Mouse (Mus musculus): ENCODE measurements around the gene Ankrd65. TPM values are rescaled to one million over a fixed set of nuclear protein-coding genes. Genes with fewer than 3 reads are reported as not detected.

The Ankrd65 gene
- polyA plus RNA-seq, 1 experiment from 2014 or later: 0.32 TPM

DNA sequence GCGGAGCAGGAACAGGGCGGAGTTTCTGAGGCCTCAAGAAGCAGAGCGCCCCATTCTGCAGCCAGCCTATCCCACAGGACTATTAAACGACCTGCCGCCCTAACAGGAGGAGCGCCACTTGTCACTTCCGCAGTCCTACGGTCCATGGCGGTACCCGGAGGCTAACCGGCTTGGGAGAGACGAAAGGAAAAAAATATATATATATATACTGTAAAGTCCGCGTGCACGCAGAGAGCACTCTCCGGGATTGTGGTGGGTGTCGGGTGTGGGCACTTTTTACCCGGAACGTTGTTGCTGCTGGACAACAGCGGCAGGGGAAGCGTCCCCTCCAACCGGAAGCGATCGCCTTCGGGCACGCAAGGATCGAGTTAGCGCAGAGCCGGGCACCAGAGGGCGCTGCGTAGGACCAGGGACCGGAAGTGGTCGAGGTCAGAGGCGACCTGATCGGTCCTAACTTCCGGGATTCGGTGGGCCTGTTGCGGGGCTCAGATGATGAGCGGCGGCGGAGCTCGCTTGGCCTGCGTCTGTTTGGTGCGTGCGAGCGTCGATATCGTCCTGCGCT lies 41.0 kb downstream of the Ankrd65 start, which contains the start of gene Aurkaip1:
Aurkaip1 (plus strand) TSS at position 68 of the 562 bp plus-strand sequence.
- Histone ChIP-seq H3K9me3 (ENCODE audit: low read length) (no peaks in the 10 kb centered on the region), H3K9ac (replicated peaks; ENCODE audit: low read length) (peak within 1 kb of the TSS; percentile 90), H3K4me1 (ENCODE audit: insufficient read depth, low read length) (peaks cover 22% of the 10 kb centered on the region), H3K4me3 (ENCODE audit: low read length) (peak within 1 kb of the TSS; percentile 93), H3K27ac (ENCODE audit: low read length) (peak within 1 kb of the TSS; percentile 94), H3K4me2 (replicated peaks; ENCODE audit: low read depth, low read length) (peak within 1 kb of the TSS; percentile 96), H3K27me3 (ENCODE audit: insufficient read depth, low read length) (no peaks in the 10 kb centered on the region), H3K36me3 (ENCODE audit: insufficient read depth, low read length) (0 out of 2 replicates have a peak, but pooled peaks cover 11% of the 10 kb centered on the region)
- under 1% methylated on average over 49 of the region's 49 CpGs for WGBS
- ATAC-seq (ENCODE audit: low FRiP score, low TSS enrichment): peak; percentile 94

DNA sequence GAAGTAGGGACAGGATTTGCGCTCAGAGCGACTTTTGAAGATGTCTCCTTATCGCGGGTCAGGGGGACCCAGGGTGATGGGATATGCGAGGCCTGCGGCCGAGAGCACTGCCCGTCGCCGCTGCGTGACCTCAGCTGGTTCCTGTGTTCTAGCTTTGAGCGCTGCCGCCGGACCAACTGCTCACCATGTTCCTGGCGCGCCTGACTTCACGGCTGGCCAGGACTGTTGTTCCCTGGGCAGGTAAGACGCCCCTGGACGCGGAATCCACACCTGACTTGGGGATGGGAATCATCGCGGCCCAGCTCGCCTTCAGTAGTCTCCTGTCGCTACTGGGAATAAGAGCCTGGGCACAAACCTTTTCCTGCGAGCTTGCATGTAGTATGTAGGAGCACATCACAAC lies 41.6 kb downstream of the Ankrd65 start:
- no peaks in the 10 kb centered on the region for H3K27me3 ChIP-seq (ENCODE audit: insufficient read depth, low read length)
- peaks cover 22% of the 10 kb centered on the region for H3K4me1 ChIP-seq (ENCODE audit: insufficient read depth, low read length)
- H3K4me2 ChIP-seq (replicated peaks; ENCODE audit: low read depth, low read length): peak overlapping the region; percentile 96
- WGBS: 1% methylated on average over 25 of the region's 25 CpGs
- H3K4me3 ChIP-seq (ENCODE audit: low read length): peak overlapping the region; percentile 93
- peak overlapping the region; percentile 94 for H3K27ac ChIP-seq (ENCODE audit: low read length)
- ATAC-seq (ENCODE audit: low FRiP score, low TSS enrichment): peak; percentile 20
- no peaks in the 10 kb centered on the region; the same call in 1 of the 2 replicates for H3K9me3 ChIP-seq (ENCODE audit: low read length)
- H3K36me3 ChIP-seq (ENCODE audit: insufficient read depth, low read length): 0 out of 2 replicates have a peak, but pooled peaks cover 11% of the 10 kb centered on the region
- peak overlapping the region; percentile 90 for H3K9ac ChIP-seq (replicated peaks; ENCODE audit: low read length)

DNA sequence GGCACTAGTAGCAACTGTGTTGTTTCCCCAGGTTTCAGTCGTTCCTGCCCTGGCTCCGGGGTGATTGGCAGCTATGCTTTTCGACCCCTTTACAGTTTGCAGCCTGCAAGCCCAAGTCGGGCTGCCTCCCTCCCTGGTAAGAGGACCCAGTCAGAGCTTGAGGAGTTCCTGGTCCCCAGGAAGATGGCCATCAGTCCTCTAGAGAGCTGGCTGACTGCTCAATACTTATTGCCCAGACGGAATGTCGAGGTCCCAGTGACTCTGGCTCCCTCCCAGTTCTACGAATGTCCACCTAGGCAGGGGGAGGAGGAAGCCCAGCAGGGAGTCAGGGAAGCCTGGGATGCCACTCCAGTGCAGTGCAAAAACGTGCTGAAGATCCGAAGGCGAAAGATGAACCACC lies 42.1 kb downstream of the Ankrd65 start:
- Histone ChIP-seq H3K9ac (replicated peaks; ENCODE audit: low read length) (peak overlapping the region; percentile 90), H3K4me1 (ENCODE audit: insufficient read depth, low read length) (peaks cover 22% of the 10 kb centered on the region), H3K4me2 (replicated peaks; ENCODE audit: low read depth, low read length) (peak overlapping the region; percentile 96), H3K36me3 (ENCODE audit: insufficient read depth, low read length) (0 out of 2 replicates have a peak, but pooled peaks cover 7% of the 10 kb centered on the region), H3K9me3 (ENCODE audit: low read length) (no peaks in the 10 kb centered on the region; the same call in 1 of the 2 replicates), H3K27me3 (ENCODE audit: insufficient read depth, low read length) (no peaks in the 10 kb centered on the region), H3K4me3 (ENCODE audit: low read length) (peak overlapping the region; percentile 93), H3K27ac (ENCODE audit: low read length) (peak overlapping the region; percentile 94; the same call in 1 of the 2 replicates)
- no peak for ATAC-seq (ENCODE audit: low FRiP score, low TSS enrichment)
- WGBS: 50% methylated on average over 10 of the region's 10 CpGs

DNA sequence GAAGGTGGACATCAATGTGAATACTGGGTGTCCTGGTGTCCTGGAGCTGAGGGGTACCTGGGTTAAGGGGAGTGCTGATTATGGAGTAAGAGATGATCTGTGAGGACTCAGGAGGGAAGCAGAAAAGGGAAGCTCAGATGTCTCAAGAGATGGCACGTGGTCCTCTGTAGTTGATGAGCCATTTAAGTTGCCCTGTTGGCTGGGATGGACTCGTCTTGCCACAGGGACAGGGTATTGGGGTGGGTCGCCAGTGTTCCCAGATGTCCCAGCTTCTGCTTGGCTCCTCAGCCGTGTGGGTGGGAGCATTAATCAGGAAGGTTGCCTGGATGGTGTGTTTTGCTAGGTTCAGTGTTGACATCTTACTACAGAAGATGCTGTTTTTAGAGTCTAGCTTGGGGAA lies 43.0 kb downstream of the Ankrd65 start:
- no peaks in the 10 kb centered on the region; the same call in 1 of the 2 replicates for H3K9me3 ChIP-seq (ENCODE audit: low read length)
- WGBS: 87% methylated on average over 4 of the region's 4 CpGs
- no peaks in the 10 kb centered on the region for H3K27me3 ChIP-seq (ENCODE audit: insufficient read depth, low read length)
- no peak for ATAC-seq (ENCODE audit: low FRiP score, low TSS enrichment)
- H3K4me1 ChIP-seq (ENCODE audit: insufficient read depth, low read length): peaks cover 22% of the 10 kb centered on the region
- H3K4me2 ChIP-seq (replicated peaks; ENCODE audit: low read depth, low read length): no peak overlapping the region
- H3K4me3 ChIP-seq (ENCODE audit: low read length): no peak overlapping the region
- H3K36me3 ChIP-seq (ENCODE audit: insufficient read depth, low read length): 0 out of 2 replicates have a peak, but pooled peaks cover 3% of the 10 kb centered on the region
- H3K27ac ChIP-seq (ENCODE audit: low read length): no peak overlapping the region
- no peak overlapping the region for H3K9ac ChIP-seq (replicated peaks; ENCODE audit: low read length)

DNA sequence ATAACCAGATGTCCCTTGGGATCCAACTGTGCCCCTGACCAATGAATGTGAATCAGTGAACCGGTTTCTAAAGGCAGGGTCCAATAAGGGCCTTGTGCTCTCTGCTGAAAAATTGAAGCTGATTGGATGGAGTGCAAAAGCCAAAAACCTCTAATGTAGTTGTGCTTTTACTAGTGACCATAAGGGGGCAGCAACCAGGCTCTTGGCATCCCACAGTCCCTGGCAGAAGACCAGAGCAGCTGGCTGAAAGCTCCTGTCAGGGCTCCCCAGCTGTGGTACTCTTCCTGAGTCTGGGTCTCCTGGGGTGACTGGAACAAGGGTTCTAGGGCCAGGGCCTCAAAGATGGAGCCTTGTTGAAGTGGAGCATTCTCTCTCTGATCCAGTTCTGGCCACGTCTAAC lies 43.6 kb downstream of the Ankrd65 start:
- H3K36me3 ChIP-seq (ENCODE audit: insufficient read depth, low read length): 0 out of 2 replicates have a peak, but pooled peaks cover 3% of the 10 kb centered on the region
- 26% methylated on average over 2 of the region's 2 CpGs for WGBS
- H3K4me2 ChIP-seq (replicated peaks; ENCODE audit: low read depth, low read length): 0 out of 2 replicates have a peak overlapping the region, but pooled peaks have one; percentile 13
- H3K27me3 ChIP-seq (ENCODE audit: insufficient read depth, low read length): no peaks in the 10 kb centered on the region
- peaks cover 24% of the 10 kb centered on the region for H3K4me1 ChIP-seq (ENCODE audit: insufficient read depth, low read length)
- no peaks in the 10 kb centered on the region; the same call in 1 of the 2 replicates for H3K9me3 ChIP-seq (ENCODE audit: low read length)
- 0 out of 2 replicates have a peak overlapping the region, but pooled peaks have one; percentile 9 for H3K9ac ChIP-seq (replicated peaks; ENCODE audit: low read length)
- H3K4me3 ChIP-seq (ENCODE audit: low read length): 0 out of 2 replicates have a peak overlapping the region, but pooled peaks have one; percentile 2
- peak; percentile 40; the same call in 1 of the 2 replicates for ATAC-seq (ENCODE audit: low FRiP score, low TSS enrichment)
- H3K27ac ChIP-seq (ENCODE audit: low read length): peak overlapping the region; percentile 63; the same call in 1 of the 2 replicates

DNA sequence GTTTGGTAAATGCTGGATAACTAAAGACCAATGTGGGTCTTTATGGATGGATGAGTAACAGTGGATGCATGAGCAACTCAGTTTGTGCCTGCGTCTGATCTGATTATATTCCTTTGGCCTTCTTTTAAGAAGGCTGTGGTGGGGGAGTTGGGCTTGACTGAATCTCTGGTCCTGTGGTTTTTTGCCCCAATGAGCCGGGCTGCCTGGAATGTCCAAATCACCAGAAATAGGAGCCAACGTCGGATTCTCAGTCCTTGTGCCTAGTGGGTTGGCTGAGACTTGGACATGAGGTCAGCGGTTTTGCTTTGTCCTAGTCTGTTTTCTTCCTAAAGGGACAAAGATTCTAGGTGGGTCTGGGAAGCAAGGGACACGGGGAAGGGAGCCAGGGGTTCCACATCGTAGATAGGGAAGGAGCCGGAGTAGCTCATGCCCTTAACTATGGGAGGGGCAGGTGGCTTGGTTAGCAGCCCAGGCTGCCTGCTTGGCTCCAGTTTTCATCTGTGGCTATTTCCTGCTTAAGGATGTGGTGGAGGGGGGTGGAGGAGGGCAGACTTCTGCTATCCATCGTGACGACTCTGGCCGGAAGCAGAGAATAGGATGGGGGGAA lies 47.3 kb downstream of the Ankrd65 start:
- H3K4me2 ChIP-seq (replicated peaks; ENCODE audit: low read depth, low read length): no peak overlapping the region
- no peaks in the 10 kb centered on the region; the same call in 1 of the 2 replicates for H3K9me3 ChIP-seq (ENCODE audit: low read length)
- ATAC-seq (ENCODE audit: low FRiP score, low TSS enrichment): no peak
- no peak overlapping the region for H3K4me3 ChIP-seq (ENCODE audit: low read length)
- H3K36me3 ChIP-seq (ENCODE audit: insufficient read depth, low read length): peaks cover 4% of the 10 kb centered on the region; the same call in 1 of the 2 replicates
- H3K4me1 ChIP-seq (ENCODE audit: insufficient read depth, low read length): peaks cover 47% of the 10 kb centered on the region
- H3K9ac ChIP-seq (replicated peaks; ENCODE audit: low read length): no peak overlapping the region
- no peaks in the 10 kb centered on the region for H3K27me3 ChIP-seq (ENCODE audit: insufficient read depth, low read length)
- WGBS: 70% methylated on average over 11 of the region's 11 CpGs
- no peak overlapping the region; the same call in 1 of the 2 replicates for H3K27ac ChIP-seq (ENCODE audit: low read length)

DNA sequence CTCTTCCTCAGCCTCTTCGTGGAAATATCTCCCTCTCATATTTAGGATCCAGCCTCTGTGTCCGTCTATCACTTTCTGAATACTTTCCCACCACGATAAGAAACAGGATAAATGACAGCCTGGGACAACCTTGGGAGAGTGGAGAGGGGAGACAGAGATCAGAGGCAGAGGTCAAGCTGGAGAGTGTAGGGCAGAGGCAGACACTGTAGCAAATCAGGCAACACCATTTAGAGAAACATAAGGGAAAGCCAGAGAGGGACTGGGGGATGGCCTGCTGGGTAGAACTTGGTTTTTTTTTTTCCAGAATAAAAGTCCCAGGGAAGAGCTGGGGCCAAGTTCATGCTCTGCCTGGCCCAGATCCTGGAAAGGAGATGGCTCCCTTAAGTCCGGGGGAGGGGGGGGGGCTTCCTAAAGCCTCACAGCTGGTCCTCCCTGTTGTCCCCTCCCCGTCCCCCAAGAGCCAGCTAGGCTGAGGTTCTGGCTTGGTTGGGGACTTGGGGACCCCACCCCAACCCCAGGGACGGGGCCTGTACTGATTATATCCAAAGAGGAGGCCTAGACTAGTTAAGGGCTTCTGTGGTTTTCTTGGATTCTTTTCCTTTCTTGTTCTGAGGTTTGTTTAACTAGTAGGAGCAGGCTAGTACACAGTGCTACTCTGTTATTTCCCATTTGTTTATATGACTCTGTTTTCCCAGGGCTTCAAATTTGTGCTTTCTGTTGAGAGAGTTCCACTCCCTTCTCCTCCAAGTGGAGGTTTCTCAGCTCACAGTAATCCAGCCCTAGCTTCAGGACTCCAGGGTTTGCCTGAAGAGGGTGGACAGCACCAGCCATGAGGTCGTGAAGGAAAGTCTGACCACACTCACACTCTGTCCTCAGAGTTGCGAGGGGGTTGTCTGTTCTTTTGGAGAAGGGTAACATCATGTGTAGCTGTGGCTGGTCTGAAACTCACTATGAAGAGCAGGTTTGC lies 48.2 kb downstream of the Ankrd65 start:
- no peak for ATAC-seq (ENCODE audit: low FRiP score, low TSS enrichment)
- Histone ChIP-seq H3K9ac (replicated peaks; ENCODE audit: low read length) (no peak overlapping the region), H3K4me1 (ENCODE audit: insufficient read depth, low read length) (peaks cover 39% of the 10 kb centered on the region), H3K27me3 (ENCODE audit: insufficient read depth, low read length) (no peaks in the 10 kb centered on the region), H3K9me3 (ENCODE audit: low read length) (no peaks in the 10 kb centered on the region; the same call in 1 of the 2 replicates), H3K27ac (ENCODE audit: low read length) (peak overlapping the region; percentile 92), H3K36me3 (ENCODE audit: insufficient read depth, low read length) (peaks cover 11% of the 10 kb centered on the region), H3K4me2 (replicated peaks; ENCODE audit: low read depth, low read length) (peak overlapping the region; percentile 82; the same call in 1 of the 2 replicates), H3K4me3 (ENCODE audit: low read length) (no peak overlapping the region)
- WGBS: 52% methylated on average over 8 of the region's 8 CpGs

DNA sequence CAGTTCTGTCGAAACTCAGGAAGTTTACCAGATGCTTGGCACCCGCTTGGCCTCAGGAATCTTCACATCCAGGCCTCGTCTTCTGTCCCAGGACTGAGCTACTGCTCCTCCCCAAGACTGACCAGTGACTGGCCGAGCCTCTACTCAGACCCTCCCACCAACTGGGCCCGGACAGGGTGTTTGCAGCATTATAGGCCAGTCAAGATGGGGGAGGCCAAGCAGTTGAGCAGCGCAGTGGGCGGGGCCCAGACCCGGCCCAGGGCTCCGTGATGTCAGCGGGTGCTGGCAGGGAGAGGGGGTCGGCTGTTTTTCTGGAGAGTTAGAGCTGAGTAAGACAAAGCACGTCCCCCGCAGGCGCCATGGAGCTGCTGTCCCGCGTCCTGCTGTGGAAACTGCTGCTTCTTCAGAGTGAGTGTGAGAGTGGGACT lies 49.3 kb downstream of the Ankrd65 start, which contains the start of gene Mxra8:
Mxra8 (plus strand) TSS at position 198 of the 428 bp plus-strand sequence.
- peak within 1 kb of the TSS; percentile 82 for H3K4me2 ChIP-seq (replicated peaks; ENCODE audit: low read depth, low read length)
- H3K4me1 ChIP-seq (ENCODE audit: insufficient read depth, low read length): peaks cover 30% of the 10 kb centered on the region
- no peaks in the 10 kb centered on the region; the same call in 1 of the 2 replicates for H3K9me3 ChIP-seq (ENCODE audit: low read length)
- H3K36me3 ChIP-seq (ENCODE audit: insufficient read depth, low read length): peaks cover 13% of the 10 kb centered on the region
- H3K27ac ChIP-seq (ENCODE audit: low read length): peak within 1 kb of the TSS; percentile 92
- ATAC-seq (ENCODE audit: low FRiP score, low TSS enrichment): peak; percentile 95
- 1% methylated on average over 16 of the region's 16 CpGs for WGBS
- peak within 1 kb of the TSS; percentile 59 for H3K4me3 ChIP-seq (ENCODE audit: low read length)
- H3K9ac ChIP-seq (replicated peaks; ENCODE audit: low read length): peak within 1 kb of the TSS; percentile 75
- no peaks in the 10 kb centered on the region for H3K27me3 ChIP-seq (ENCODE audit: insufficient read depth, low read length)

Measured in kidney, embryonic 16.5 days (tissue).